Mouse (Mus musculus) hindbrain, embryonic 11.5 days (tissue): ENCODE results near the gene Olfr287. TPM values are rescaled to one million over a fixed set of nuclear protein-coding genes. Genes with fewer than 3 reads are reported as not detected.

Source experiments
- ATAC-seq: fragments of 200-750 bp; cut with Nextera tagmentation; 2 replicates; pipeline ENCODE4 v1.8.0; 2017; ENCODE audit warnings: mild to moderate bottlenecking, moderate TSS enrichment, moderate library complexity; ENCODE audit not compliant: low FRiP score
- DNase-seq: peaks from one replicate; pipeline ENCODE4 v3.0.0-alpha.2; 2015; ENCODE audit warnings: low spot score
- H3K27ac ChIP-seq: fragments of 300-500 bp; sonication (generic); 2 replicates; pipeline ENCODE4 v1.5.1; 2014; ENCODE audit warnings: mild to moderate bottlenecking, low read depth, low read length
- H3K27me3 ChIP-seq: fragments of 300-500 bp; sonication (generic); 2 replicates; pipeline ENCODE4 v1.6.1; 2014; ENCODE audit warnings: mild to moderate bottlenecking, low read length, moderate library complexity, mixed read lengths; ENCODE audit not compliant: control insufficient read depth, insufficient read depth
- H3K36me3 ChIP-seq: fragments of 300-500 bp; sonication (generic); 2 replicates; pipeline ENCODE4 v1.6.1; 2014; ENCODE audit warnings: mild to moderate bottlenecking, low read length, moderate library complexity, mixed read lengths; ENCODE audit not compliant: control insufficient read depth, insufficient read depth
- H3K4me1 ChIP-seq: fragments of 300-500 bp; sonication (generic); replicated peaks from 2 replicates; pipeline ENCODE4 v1.6.1; 2014; ENCODE audit warnings: low read length, mixed read lengths; ENCODE audit not compliant: control insufficient read depth, insufficient read depth
- H3K4me2 ChIP-seq: fragments of 300-500 bp; sonication (generic); replicated peaks from 2 replicates; pipeline ENCODE4 v1.6.1; 2014; ENCODE audit warnings: mild to moderate bottlenecking, low read depth, low read length
- H3K4me3 ChIP-seq: fragments of 300-500 bp; sonication (generic); 2 replicates; pipeline ENCODE4 v1.5.1; 2014; ENCODE audit warnings: low read depth, low read length
- H3K9ac ChIP-seq: fragments of 300-500 bp; sonication (generic); 2 replicates; pipeline ENCODE4 v1.6.1; 2014; ENCODE audit warnings: low read depth, low read length
- H3K9me3 ChIP-seq: fragments of 300-500 bp; sonication (generic); 2 replicates; pipeline ENCODE4 v1.6.1; 2016; ENCODE audit warnings: low read length; ENCODE audit not compliant: control insufficient read depth
- WGBS: fragments of 180-500 bp; shearing (Covaris S2); extraction: QIAGEN DNeasy Blood & Tissue Kit; methylation state at CpG from one replicate; pipeline ENCODE4 v1.1.7; 2014; 5-methylcytosine and 5-hydroxymethylcytosine counted together
- polyA plus RNA-seq: library from polyadenylated mRNA; unstranded; fragments of >200 nt; fragmentation: Nextera tagmentation; extraction: Ambion mirVana; gene quantifications from 2 replicates; pipeline ENCODE4 v1.2.1, GENCODE M21; 2014

The Olfr287 gene
- polyA plus RNA-seq, 1 experiment from 2014 or later: not detected

- Histone ChIP-seq H3K4me1 (no peaks in the 10 kb centered on the region), H3K4me2 (no peak overlapping the region), H3K9me3 (no peaks in the 10 kb centered on the region), H3K27me3 (no peaks in the 10 kb centered on the region), H3K9ac (no peak overlapping the region), H3K4me3 (no peak overlapping the region), H3K36me3 (no peaks in the 10 kb centered on the region), H3K27ac (no peak overlapping the region)
- ATAC-seq (no peak), DNase-seq (no peak)
- 75% methylated on average over 5 of the region's 5 CpGs for WGBS
Measured at GRCm38 (mm10) chr15:98214130-98214529, 6.7 kb downstream of the Olfr287 start.

- no peak overlapping the region for H3K4me3 ChIP-seq
- H3K4me1 ChIP-seq: no peaks in the 10 kb centered on the region
- H3K36me3 ChIP-seq: no peaks in the 10 kb centered on the region
- H3K9me3 ChIP-seq: no peaks in the 10 kb centered on the region
- no peaks in the 10 kb centered on the region for H3K27me3 ChIP-seq
- 79% methylated on average over 5 of the region's 5 CpGs for WGBS
- no peak overlapping the region for H3K27ac ChIP-seq
- no peak overlapping the region for H3K4me2 ChIP-seq
- no peak for ATAC-seq
- no peak for DNase-seq
- H3K9ac ChIP-seq: no peak overlapping the region
Measured at GRCm38 (mm10) chr15:98213336-98213870, 7.5 kb downstream of the Olfr287 start.

GRCm38 (mm10) chr15:98209676-98210075, 11.2 kb downstream of the Olfr287 start:
- H3K27me3 ChIP-seq: no peaks in the 10 kb centered on the region
- no peak for ATAC-seq
- no peaks in the 10 kb centered on the region for H3K4me1 ChIP-seq
- H3K36me3 ChIP-seq: no peaks in the 10 kb centered on the region
- no peak for DNase-seq
- WGBS: 82% methylated on average over 7 of the region's 7 CpGs
- H3K9me3 ChIP-seq: no peaks in the 10 kb centered on the region
- H3K9ac ChIP-seq: no peak overlapping the region
- no peak overlapping the region for H3K27ac ChIP-seq
- no peak overlapping the region for H3K4me3 ChIP-seq
- no peak overlapping the region for H3K4me2 ChIP-seq

GRCm38 (mm10) chr15:98195442-98195841, 25.4 kb downstream of the Olfr287 start, which contains the start of gene Olfr288:
Gene Olfr288 (minus strand): TSS chr15:98195542.
- ATAC-seq (no peak), DNase-seq (no peak)
- Histone ChIP-seq H3K27ac (no peak within 1 kb of the TSS), H3K4me2 (no peak within 1 kb of the TSS), H3K9ac (no peak within 1 kb of the TSS), H3K27me3 (no peaks in the 10 kb centered on the region), H3K4me3 (no peak within 1 kb of the TSS), H3K9me3 (no peaks in the 10 kb centered on the region), H3K4me1 (no peaks in the 10 kb centered on the region), H3K36me3 (no peaks in the 10 kb centered on the region)
- whole genome bisulfite sequencing: 66% methylated on average over 3 of the region's 3 CpGs

GRCm38 (mm10) chr15:98184456-98184855, 36.4 kb downstream of the Olfr287 start:
- Histone ChIP-seq H3K4me3 (no peak overlapping the region), H3K36me3 (no peaks in the 10 kb centered on the region), H3K27me3 (no peaks in the 10 kb centered on the region), H3K27ac (no peak overlapping the region), H3K4me2 (no peak overlapping the region), H3K9ac (no peak overlapping the region), H3K4me1 (no peaks in the 10 kb centered on the region), H3K9me3 (no peaks in the 10 kb centered on the region)
- ATAC-seq (no peak), DNase-seq (no peak)
- 73% methylated on average over 4 of the region's 4 CpGs for WGBS

- Histone ChIP-seq H3K9ac (no peak overlapping the region), H3K36me3 (no peaks in the 10 kb centered on the region), H3K4me3 (no peak overlapping the region), H3K4me1 (no peaks in the 10 kb centered on the region), H3K4me2 (no peak overlapping the region), H3K9me3 (no peaks in the 10 kb centered on the region), H3K27me3 (no peaks in the 10 kb centered on the region; the same call in 1 of the 2 replicates), H3K27ac (no peak overlapping the region)
- ATAC-seq (peak; percentile 6; the same call in 1 of the 2 replicates), DNase-seq (no peak)
- WGBS: 68% methylated on average over 12 of the region's 12 CpGs
Measured at GRCm38 (mm10) chr15:98181856-98182570, 38.8 kb downstream of the Olfr287 start.

- peak; percentile 99 for ATAC-seq
- peak overlapping the region; percentile 48 for H3K9ac ChIP-seq
- peak overlapping the region; percentile 45 for H3K4me3 ChIP-seq
- peak; percentile 90 for DNase-seq
- H3K9me3 ChIP-seq: no peaks in the 10 kb centered on the region
- under 1% methylated on average over 29 of the region's 30 CpGs for WGBS
- H3K4me2 ChIP-seq: peak overlapping the region; percentile 55
- H3K27me3 ChIP-seq: no peaks in the 10 kb centered on the region; the same call in 1 of the 2 replicates
- no peaks in the 10 kb centered on the region for H3K4me1 ChIP-seq
- no peaks in the 10 kb centered on the region for H3K36me3 ChIP-seq
- H3K27ac ChIP-seq: peak overlapping the region; percentile 61
Measured at GRCm38 (mm10) chr15:98181132-98181711, 39.6 kb downstream of the Olfr287 start.

- H3K27me3 ChIP-seq: no peaks in the 10 kb centered on the region; the same call in 1 of the 2 replicates
- H3K36me3 ChIP-seq: no peaks in the 10 kb centered on the region
- H3K9ac ChIP-seq: peak overlapping the region; percentile 48
- WGBS: 4% methylated on average over 26 of the region's 26 CpGs
- H3K27ac ChIP-seq: peak overlapping the region; percentile 61; the same call in 1 of the 2 replicates
- peak; percentile 25 for DNase-seq
- H3K9me3 ChIP-seq: no peaks in the 10 kb centered on the region
- no peak for ATAC-seq
- H3K4me1 ChIP-seq: no peaks in the 10 kb centered on the region
- peak overlapping the region; percentile 55 for H3K4me2 ChIP-seq
- peak overlapping the region; percentile 45 for H3K4me3 ChIP-seq
Measured at GRCm38 (mm10) chr15:98180567-98181131, 40.2 kb downstream of the Olfr287 start.
